Mouse (Mus musculus): ENCODE measurements around the gene Lrrc61.
A peak's percentile ranks its signal among the peaks of the same experiment; 100 is the strongest.
"Not testable (repeated sequence)": the region's sequence is repeated elsewhere in the genome, so short reads cannot be mapped to it uniquely, and the experiment has no call there.

Gene Lrrc61

DNA sequence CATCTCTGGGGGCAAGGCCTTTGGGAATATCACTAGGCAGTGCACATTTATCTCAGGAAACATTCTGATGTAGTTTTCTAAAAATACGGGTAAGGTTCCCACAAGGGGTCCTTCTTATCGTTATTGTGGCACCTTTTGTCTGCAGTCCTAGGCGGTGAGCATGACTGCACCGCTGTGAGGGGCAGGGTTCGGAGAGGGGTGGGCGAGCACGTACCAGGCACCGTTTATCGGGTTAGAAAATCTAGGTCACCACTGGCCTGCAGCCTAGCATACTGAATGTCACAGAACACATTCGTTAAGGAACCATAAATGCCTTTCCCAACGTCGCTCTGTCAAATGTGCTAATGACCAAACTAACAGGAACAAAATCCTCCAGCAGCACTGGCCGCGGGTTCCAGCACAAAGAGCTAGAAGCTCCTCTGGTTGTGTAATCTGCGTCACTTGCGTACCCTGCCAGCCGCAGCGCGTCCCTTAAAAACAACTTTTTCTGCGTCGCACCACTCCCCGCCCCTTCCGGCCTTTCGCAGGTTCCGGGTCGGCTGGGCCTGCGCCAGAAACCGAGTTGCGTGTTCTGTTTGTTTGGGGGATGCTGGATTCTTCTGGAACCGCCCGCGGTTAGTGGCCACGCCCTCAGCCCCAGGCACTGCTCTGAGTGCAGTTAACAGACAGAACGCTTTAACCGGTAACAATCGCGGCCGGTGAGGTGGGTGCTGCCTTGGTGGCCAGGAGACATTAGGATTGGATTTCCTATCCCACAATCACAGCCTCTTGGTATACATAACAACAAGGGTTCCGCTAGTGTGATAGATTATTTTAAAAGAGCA lies at the start of gene Lrrc61:
TSS of gene Lrrc61 (plus strand) at position 517 of the 824 bp plus-strand sequence.
- DNase-seq, result peak; percentile 97 to 98

DNA sequence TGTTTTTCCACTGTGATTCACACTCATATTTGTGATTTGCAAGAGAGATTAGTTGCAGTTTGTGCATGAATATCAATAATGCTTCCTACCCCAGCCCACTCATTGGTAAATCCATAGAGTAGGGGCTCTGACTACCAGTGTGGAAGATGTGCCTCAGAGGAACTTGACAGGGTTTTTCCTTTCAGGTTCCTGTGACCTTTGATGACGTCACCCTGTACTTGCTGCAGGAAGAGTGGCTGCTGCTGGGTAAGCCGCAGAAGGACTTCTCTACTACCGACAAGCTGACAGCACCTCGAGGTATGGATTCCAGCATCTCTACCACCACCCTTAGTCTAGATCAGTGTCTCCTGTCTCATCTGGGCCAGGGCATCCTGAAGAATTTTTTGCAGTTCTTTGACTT lies 46.5 kb upstream of the Lrrc61 start:
- DNase-seq, result no peak

- DNase-seq, result no peak
Measured at GRCm38 (mm10) chr6:48510426-48510825, 44.2 kb upstream of the Lrrc61 start.

GRCm38 (mm10) chr6:48511861-48512260 lies 42.7 kb upstream of the Lrrc61 start:
- no peak for DNase-seq

DNA sequence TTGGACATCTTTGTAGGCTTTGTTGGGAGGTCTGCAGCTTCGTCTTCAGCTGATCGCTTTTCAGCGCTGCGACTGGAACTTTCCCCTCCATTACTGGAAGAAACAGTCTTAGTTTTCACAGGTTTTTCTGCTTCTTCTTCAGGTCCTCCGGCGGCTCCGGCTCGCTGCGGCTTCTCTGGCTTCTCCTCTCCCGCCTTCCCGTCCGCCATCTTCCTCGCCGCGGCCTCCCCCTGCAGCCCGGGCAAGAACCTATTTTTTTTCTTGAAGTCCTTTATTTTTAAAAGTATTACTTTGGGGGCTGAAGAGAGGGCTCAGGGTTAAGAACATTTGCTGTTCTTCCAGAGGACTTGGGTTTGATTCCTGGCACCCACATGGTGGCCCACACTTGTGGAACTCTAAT lies 29.7 kb upstream of the Lrrc61 start:
- DNase-seq, result not testable (repeated sequence)

- DNase-seq, result no peak
Measured at GRCm38 (mm10) chr6:48527901-48528300, 26.7 kb upstream of the Lrrc61 start.

GRCm38 (mm10) chr6:48529261-48529660 lies 25.3 kb upstream of the Lrrc61 start:
- DNase-seq, result no peak

GRCm38 (mm10) chr6:48529871-48530440 lies 24.6 kb upstream of the Lrrc61 start:
- DNase-seq, result peak; percentile 41 to 44

GRCm38 (mm10) chr6:48530862-48531261 lies 23.7 kb upstream of the Lrrc61 start:
- DNase-seq, result no peak

DNA sequence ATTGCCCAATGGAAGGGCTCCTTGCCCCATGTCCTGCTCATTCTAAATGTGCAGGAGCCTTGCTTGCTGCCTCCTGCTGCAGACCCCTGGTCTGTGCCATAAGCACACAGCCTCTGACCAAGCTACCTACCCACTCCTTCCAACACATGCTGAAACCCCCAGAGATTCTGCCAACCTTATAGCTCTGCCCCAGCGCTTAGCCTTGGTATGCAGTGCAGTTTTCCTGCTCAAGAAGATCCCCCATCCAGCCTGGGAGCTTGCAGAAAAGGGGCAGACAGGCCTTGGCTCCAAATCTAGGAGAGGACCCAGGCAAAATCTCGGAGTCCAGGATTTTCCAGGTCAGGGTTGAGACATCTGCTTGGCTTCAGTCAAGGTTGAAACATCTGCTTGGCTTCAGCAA lies 21.1 kb upstream of the Lrrc61 start:
- DNase-seq, result no peak

GRCm38 (mm10) chr6:48534913-48535312 lies 19.7 kb upstream of the Lrrc61 start:
- no peak for DNase-seq

GRCm38 (mm10) chr6:48536091-48536490 lies 18.5 kb upstream of the Lrrc61 start:
- DNase-seq, result no peak

DNA sequence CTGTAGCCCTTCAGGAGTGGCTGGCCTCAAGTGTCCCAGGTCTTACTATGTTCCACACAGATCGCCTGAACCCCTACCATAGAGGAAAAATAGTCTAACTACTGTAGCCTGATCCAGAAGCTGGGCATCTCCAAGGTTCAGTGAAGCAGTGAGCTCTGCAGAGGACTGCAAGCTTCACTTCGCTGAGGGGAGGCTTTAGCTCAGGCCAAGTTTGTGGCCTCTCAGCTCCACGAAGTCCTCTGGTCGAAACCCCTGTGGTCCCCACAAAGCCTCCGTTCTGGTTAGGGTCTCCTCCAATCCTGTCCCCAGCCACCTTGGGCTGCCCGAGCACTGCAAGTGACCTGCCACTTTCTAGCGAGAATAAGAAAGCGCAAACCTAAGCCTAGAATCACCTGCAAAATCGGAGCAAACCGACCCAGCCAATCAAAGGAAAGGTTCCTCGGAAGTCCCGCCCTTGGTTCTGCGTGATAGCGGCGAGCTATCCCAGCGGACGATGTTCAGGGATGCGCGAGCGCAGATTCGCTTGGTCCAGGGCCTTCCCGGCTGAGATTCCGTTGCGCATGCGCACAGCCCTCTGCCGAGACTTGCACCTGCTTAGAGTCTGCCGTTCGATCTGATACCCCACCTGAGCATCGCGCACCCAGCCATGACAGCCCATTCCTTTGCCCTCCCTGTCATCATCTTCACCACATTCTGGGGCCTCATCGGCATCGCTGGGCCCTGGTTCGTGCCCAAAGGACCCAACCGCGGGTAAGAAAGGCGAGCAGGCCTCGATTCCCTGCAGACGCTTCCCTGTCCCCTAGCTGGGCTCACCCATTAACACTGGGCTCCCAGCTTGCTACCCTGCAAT lies 17.3 kb upstream of the Lrrc61 start, which contains the start of gene Atp6v0e2:
TSS of gene Atp6v0e2 (plus strand) at position 511 of the 850 bp plus-strand sequence.
- peak; percentile 95 to 96 for DNase-seq

DNA sequence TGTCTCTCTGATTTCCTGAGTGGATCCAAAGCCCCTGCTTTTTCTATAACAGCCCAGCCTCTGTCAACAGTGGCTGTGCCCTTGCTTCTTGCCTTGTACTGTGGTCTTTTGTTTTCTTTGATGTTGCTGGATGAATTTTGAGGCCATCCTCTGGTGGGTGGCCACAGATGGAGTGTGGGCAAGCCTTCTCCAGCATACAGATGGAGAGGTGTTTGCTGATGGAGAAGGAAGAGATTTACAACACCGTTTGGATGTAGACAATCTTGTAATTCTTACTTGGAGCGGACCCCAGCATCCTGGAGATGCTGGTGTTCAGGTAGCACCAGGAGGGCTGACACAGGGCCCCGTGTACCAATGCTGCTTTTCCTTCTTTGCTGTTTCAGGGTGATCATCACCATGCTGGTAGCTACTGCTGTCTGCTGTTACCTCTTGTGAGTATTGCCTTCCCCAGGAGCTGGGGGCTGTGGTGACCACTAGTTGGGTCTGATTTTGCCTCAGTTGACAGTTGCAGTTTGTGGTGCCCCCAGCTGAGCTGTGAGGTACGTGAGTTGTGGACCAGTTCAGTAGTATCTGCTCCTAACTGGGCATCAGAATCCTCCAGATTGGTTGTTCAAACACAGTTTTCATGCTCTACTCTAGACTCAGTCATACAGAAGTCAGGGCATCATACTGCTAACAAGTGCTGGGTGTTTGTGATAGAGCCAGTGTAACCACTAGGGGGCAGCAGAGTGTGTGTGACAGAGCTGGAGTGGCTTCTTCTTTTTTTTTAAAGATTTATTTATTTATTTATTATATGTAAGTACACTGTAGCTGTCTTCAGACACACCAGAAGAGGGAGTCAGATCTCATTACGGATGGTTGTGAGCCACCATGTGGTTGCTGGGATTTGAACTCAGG lies 15.5 kb upstream of the Lrrc61 start:
- DNase-seq, result peak; percentile 84

- DNase-seq, result no peak
Measured at GRCm38 (mm10) chr6:48539860-48540259, 14.7 kb upstream of the Lrrc61 start.

GRCm38 (mm10) chr6:48540721-48541120 lies 13.9 kb upstream of the Lrrc61 start:
- no peak for DNase-seq

DNA sequence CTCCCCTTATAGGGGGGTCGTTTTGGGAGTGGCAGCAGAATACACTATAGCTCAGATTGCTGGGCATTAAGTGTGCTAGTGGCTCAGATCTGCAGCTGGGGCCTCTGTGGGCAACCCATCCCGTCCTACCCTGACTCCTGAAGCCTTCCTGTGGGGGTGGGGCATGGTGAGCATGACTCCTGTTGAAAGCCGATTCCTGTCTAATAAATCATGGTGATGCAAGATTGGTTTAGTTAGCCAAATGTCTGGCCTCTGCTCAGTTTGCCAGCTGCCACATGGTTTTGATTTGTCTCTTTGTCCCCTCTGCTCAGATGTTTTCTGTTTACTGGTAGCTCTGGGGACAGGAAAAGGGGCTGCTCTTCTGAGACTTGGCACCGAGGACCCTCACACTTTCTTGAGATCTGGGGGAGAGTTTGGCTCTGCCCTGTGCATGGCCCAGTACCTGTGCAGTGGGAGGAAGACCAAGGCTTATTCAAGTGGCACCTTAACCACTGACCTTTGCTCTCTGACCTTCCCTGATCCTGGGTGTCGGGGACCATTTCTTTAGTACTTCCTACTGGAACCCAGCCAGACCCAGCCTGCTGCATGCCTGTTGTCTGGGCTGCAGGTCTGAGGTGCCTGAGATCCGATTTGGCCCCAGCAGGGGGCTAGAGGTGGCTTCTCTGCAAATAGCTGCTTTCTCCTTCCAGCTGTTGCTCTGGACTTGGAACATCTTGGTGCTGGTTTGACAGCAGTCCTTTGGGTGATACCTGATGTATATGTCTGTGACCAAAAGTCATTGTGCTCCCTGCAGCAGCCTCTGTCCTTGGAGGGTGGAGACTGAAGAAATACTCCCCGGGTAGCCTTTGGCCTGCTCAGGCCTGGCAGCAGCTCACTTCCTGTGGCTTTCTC lies 12.8 kb upstream of the Lrrc61 start:
- DNase-seq, result no peak

- no peak for DNase-seq
Measured at GRCm38 (mm10) chr6:48542631-48543030, 12.0 kb upstream of the Lrrc61 start.

DNA sequence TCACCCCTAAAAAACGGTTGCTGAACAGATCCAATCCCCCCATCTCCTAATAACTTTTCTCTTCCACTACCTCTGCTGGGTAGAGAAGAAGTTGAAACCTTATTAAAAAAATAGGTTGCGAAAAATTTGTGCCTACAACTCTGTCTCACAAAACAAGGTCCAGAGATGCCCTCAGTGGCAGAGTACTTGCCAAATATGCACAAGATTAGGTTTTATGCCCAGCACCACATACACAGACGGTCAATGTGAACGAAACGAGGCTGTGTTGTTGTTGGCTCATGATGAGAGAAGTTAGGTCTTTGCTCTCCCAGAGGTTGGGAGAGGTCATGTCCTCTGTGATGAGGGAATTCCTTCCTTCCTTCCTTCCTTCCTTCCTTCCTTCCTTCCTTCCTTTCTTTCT lies 9.3 kb upstream of the Lrrc61 start:
- no peak for DNase-seq

DNA sequence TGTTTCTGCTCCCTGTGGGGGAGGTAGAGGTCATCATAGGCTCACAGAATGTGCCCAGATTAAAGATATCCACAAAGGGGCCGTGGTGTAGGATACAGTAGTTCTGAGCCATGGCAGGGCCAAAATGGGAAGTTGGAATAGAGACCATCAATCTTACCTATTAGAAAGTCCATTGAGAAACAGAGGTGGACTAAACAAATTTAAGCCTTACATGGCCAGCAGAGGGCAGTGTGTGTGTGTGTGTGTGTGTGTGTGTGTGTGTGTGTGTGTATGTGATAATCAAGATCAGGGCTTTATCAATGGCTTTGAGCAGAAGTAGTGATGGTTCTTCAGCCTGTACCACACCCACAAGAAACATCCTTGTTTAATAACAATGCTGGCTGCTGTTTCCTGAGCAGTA lies 8.3 kb upstream of the Lrrc61 start:
- DNase-seq, result peak in 1 of 2 experiments; percentile 54

DNA sequence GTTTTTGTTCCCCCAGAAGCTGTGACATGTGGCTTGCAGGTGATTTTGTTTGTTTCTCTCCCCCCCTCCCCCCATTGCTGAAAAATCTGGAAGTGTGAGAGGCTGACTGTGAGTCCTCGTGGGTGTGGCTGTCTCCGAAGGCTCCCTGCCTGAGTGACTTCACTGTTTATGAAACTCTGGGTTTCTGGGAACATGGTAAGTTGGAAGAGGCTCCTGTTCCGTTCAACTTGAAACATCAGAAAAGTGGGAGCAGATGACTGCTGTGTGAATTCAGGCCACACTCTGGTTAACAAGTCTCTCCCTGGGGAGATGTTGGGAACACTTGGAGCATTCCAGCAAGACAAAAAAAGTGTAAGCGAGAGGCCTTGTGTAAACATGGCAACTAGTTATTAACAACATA lies 7.7 kb upstream of the Lrrc61 start:
- no peak for DNase-seq

All from cerebellum, adult 18-20 months (tissue).